Mouse (Mus musculus): ENCODE results near the gene 4933425L06Rik. TPM values are rescaled to one million over a fixed set of nuclear protein-coding genes. Genes with fewer than 3 reads are reported as not detected.

The 4933425L06Rik gene
- total and polyA plus RNA-seq, 3 experiments = 0.10 to 0.30 TPM; not detected in 1

- Histone ChIP-seq H3K79me2 (replicated peaks; ENCODE audit: control insufficient read depth, extremely low read depth, insufficient read depth, poor library complexity, severe bottlenecking) (no peaks in the 10 kb centered on the region), H3K4me1 (ENCODE audit: control insufficient read depth in 1 of 2, insufficient read depth in 2 of 2) (no peaks in the 10 kb centered on the region), H3K9ac (ENCODE audit: insufficient read depth, low read depth) (no peak overlapping the region), H3K4me3 (replicated peaks in 1 of 3; ENCODE audit: low read depth in 2 of 3, low read length in 2 of 3, poor library complexity in 1 of 3) (no peak overlapping the region), H3K9me3 (replicated peaks; ENCODE audit: low read length) (peaks cover 8% of the 10 kb centered on the region), H3K36me3 (replicated peaks in 1 of 2; ENCODE audit: control insufficient read depth in 1 of 2, insufficient read depth in 1 of 2, low read length in 1 of 2) (no peaks in the 10 kb centered on the region), H3K4me2 (ENCODE audit: insufficient read depth, low read depth, poor library complexity, severe bottlenecking) (no peak overlapping the region), H3K27ac (ENCODE audit: insufficient read depth, low read depth) (no peak overlapping the region), H3K27me3 (replicated peaks) (no peaks in the 10 kb centered on the region)
- dilution Hi-C loops (cut with MboI; ENCODE audit: extremely low pct_ligation_motif_present, extremely low pct_unique_long_range_greater_than_20kb, low sequenced_read_pairs) = no loop called here
- TF ChIP-seq SIN3A (IDR thresholded peaks at IDR 0.05; ENCODE audit: low read length) (no peak), NELFE (IDR thresholded peaks at IDR 0.05; ENCODE audit: low read depth, low read length) (no peak), UBTF (IDR thresholded peaks at IDR 0.05; ENCODE audit: low read depth, low read length) (no peak), NRF1 (IDR thresholded peaks at IDR 0.05; ENCODE audit: low read depth, low read length) (no peak), E2F4 (IDR thresholded peaks at IDR 0.05; ENCODE audit: insufficient replicate concordance, low read depth, low read length) (no peak), RCOR1 (conservative IDR thresholded peaks at IDR 0.05; ENCODE audit: low read depth, low read length) (no peak), ZC3H11A (IDR thresholded peaks at IDR 0.05; ENCODE audit: low read depth, low read length) (no peak)
- in situ Hi-C loops (cut with MboI; ENCODE audit: low pct_ligation_motif_present, low pct_unique_long_range_greater_than_20kb, low sequenced_read_pairs) = no loop called here
- no peak for DNase-seq (ENCODE audit: extremely low read depth)
Observed at GRCm38 (mm10) chr13:105053618-105054017, 28.3 kb upstream of the 4933425L06Rik start.

GRCm38 (mm10) chr13:105054181-105054940 lies 27.6 kb upstream of the 4933425L06Rik start, which contains the start of gene Rgs7bp:
Rgs7bp (minus strand) TSS chr13:105054930.
- no peak within 1 kb of the TSS for H3K4me3 ChIP-seq (replicated peaks in 1 of 3; ENCODE audit: low read depth in 2 of 3, low read length in 2 of 3, poor library complexity in 1 of 3)
- H3K4me2 ChIP-seq (ENCODE audit: insufficient read depth, low read depth, poor library complexity, severe bottlenecking) = no peak within 1 kb of the TSS
- no peaks in the 10 kb centered on the region for H3K79me2 ChIP-seq (replicated peaks; ENCODE audit: control insufficient read depth, extremely low read depth, insufficient read depth, poor library complexity, severe bottlenecking)
- peaks cover 8% of the 10 kb centered on the region for H3K9me3 ChIP-seq (replicated peaks; ENCODE audit: low read length)
- dilution Hi-C loops (cut with MboI; ENCODE audit: extremely low pct_ligation_motif_present, extremely low pct_unique_long_range_greater_than_20kb, low sequenced_read_pairs) = no loop called here
- no peak within 1 kb of the TSS for H3K27ac ChIP-seq (ENCODE audit: insufficient read depth, low read depth)
- H3K4me1 ChIP-seq (ENCODE audit: control insufficient read depth in 1 of 2, insufficient read depth in 2 of 2) = no peaks in the 10 kb centered on the region
- no peak for TF ChIP-seq MXI1 (IDR thresholded peaks at IDR 0.05; ENCODE audit: low read depth, low read length)
- no peak for TF ChIP-seq MYC (IDR thresholded peaks at IDR 0.05; ENCODE audit: low read depth, low read length)
- TF ChIP-seq CHD1 (IDR thresholded peaks at IDR 0.05; ENCODE audit: low read depth, low read length) = no peak
- no peak for TF ChIP-seq GABPA (IDR thresholded peaks at IDR 0.05; ENCODE audit: insufficient replicate concordance, low read depth, low read length)
- TF ChIP-seq ZMIZ1 (IDR thresholded peaks at IDR 0.05; ENCODE audit: low read depth, low read length) = no peak
- TF ChIP-seq TCF12 (IDR thresholded peaks at IDR 0.05; ENCODE audit: low read depth, low read length) = no peak
- no peak for TF ChIP-seq MAZ (IDR thresholded peaks at IDR 0.05; ENCODE audit: low read depth, low read length)
- no peak for TF ChIP-seq POLR2A (IDR thresholded peaks at IDR 0.05; ENCODE audit: low read depth, low read length)
- TF ChIP-seq ZC3H11A (IDR thresholded peaks at IDR 0.05; ENCODE audit: low read depth, low read length) = no peak
- no peak for TF ChIP-seq RCOR1 (conservative IDR thresholded peaks at IDR 0.05; ENCODE audit: low read depth, low read length)
- TF ChIP-seq MAX (IDR thresholded peaks at IDR 0.05; ENCODE audit: low read length) = no peak
- TF ChIP-seq JUN (IDR thresholded peaks at IDR 0.05; ENCODE audit: insufficient read depth, low read depth, low read length) = no peak
- TF ChIP-seq ELF1 (IDR thresholded peaks at IDR 0.05; ENCODE audit: low read depth, low read length) = no peak
- TF ChIP-seq IRF4 (IDR thresholded peaks at IDR 0.05; ENCODE audit: low read depth, low read length) = no peak
- TF ChIP-seq MEF2A (IDR thresholded peaks at IDR 0.05; ENCODE audit: borderline replicate concordance, low read depth, low read length) = no peak
- TF ChIP-seq KAT2A (IDR thresholded peaks at IDR 0.05; ENCODE audit: insufficient replicate concordance, low read length) = no peak
- no peak for TF ChIP-seq EP300 (IDR thresholded peaks at IDR 0.05; ENCODE audit: low read length)
- no peak for TF ChIP-seq CHD2 (IDR thresholded peaks at IDR 0.05; ENCODE audit: low read length)
- H3K9ac ChIP-seq (ENCODE audit: insufficient read depth, low read depth) = no peak within 1 kb of the TSS
- H3K36me3 ChIP-seq (replicated peaks in 1 of 2; ENCODE audit: control insufficient read depth in 1 of 2, insufficient read depth in 1 of 2, low read length in 1 of 2) = no peaks in the 10 kb centered on the region
- H3K27me3 ChIP-seq (replicated peaks) = no peaks in the 10 kb centered on the region
- in situ Hi-C loops (cut with MboI; ENCODE audit: low pct_ligation_motif_present, low pct_unique_long_range_greater_than_20kb, low sequenced_read_pairs) = no loop called here
- no peak for DNase-seq (ENCODE audit: extremely low read depth)

All from CH12.LX (cell line).